Mouse (Mus musculus) ES-E14 (cell line): ENCODE data around the gene Kdm8. TPM values are rescaled to one million over a fixed set of nuclear protein-coding genes. Genes with fewer than 3 reads are reported as not detected.

ENCODE experiments used
- DNase-seq: peaks from one replicate; pipeline ENCODE4 v3.0.0-alpha.2; 2013; ENCODE audit warnings: low read depth, low spot score
- H3K27ac ChIP-seq: 2 replicates; pipeline ENCODE4 v1.5.1; 2012; ENCODE audit warnings: low read depth, mild to moderate bottlenecking, low read length, moderate library complexity, mixed read lengths; ENCODE audit not compliant: poor library complexity, insufficient read depth, severe bottlenecking
- H3K36me3 ChIP-seq: 2 replicates; pipeline ENCODE4 v1.6.1; 2012; ENCODE audit warnings: mild to moderate bottlenecking, low read length, moderate library complexity, mixed read lengths; ENCODE audit not compliant: control insufficient read depth, poor library complexity, insufficient read depth, severe bottlenecking
- H3K4me1 ChIP-seq, 2 experiments: fragments of 150-350 bp in 1 of 2; sonication (generic) in 1 of 2; 2 replicates each; pipeline ENCODE4 v1.6.1; 2012; ENCODE audit warnings: low read length in 2 of 2, mild to moderate bottlenecking in 1 of 2, mixed read lengths in 1 of 2; ENCODE audit not compliant: control insufficient read depth in 2 of 2, insufficient read depth in 2 of 2, poor library complexity in 1 of 2
- H3K4me3 ChIP-seq, 2 experiments: fragments of 150-350 bp in 1 of 2; sonication (generic) in 1 of 2; 2 replicates each; pipeline ENCODE4 v1.5.1; 2012; ENCODE audit warnings: low read length in 2 of 2, low read depth in 1 of 2, mild to moderate bottlenecking in 1 of 2, mixed read lengths in 1 of 2; ENCODE audit not compliant: insufficient read depth in 1 of 2, poor library complexity in 1 of 2, severe bottlenecking in 1 of 2
- H3K9ac ChIP-seq: 2 replicates; pipeline ENCODE4 v1.6.1; 2012; ENCODE audit warnings: low read depth, mild to moderate bottlenecking, low read length, mixed read lengths; ENCODE audit not compliant: poor library complexity, insufficient read depth, severe bottlenecking
- H3K9me3 ChIP-seq: fragments of 150-350 bp; sonication (generic); 2 replicates; pipeline ENCODE4 v1.6.1; 2012; ENCODE audit warnings: low read depth, mild to moderate bottlenecking, low read length; ENCODE audit not compliant: control insufficient read depth, insufficient read depth
- CHD2 ChIP-seq: IDR thresholded peaks from 2 replicates; pipeline ENCODE4 v1.6.1; 2014; ENCODE audit warnings: mild to moderate bottlenecking, low read depth, low read length, inconsistent platforms
- HCFC1 ChIP-seq: IDR thresholded peaks from 2 replicates; pipeline ENCODE4 v1.6.1; 2012; ENCODE audit warnings: low read length, inconsistent platforms, borderline replicate concordance; ENCODE audit not compliant: insufficient read depth
- MAFK ChIP-seq: IDR thresholded peaks from 2 replicates; pipeline ENCODE4 v1.6.1; 2014; ENCODE audit warnings: mild to moderate bottlenecking, low read depth, low read length, inconsistent platforms; ENCODE audit not compliant: insufficient read depth
- ZC3H11A ChIP-seq: IDR thresholded peaks from 2 replicates; pipeline ENCODE4 v1.6.1; 2012; ENCODE audit warnings: low read depth, mild to moderate bottlenecking, inconsistent platforms, low read length, borderline replicate concordance
- ZNF384 ChIP-seq: IDR thresholded peaks from 2 replicates; pipeline ENCODE4 v1.6.1; 2012; ENCODE audit warnings: low read depth, low read length, inconsistent platforms
- in situ Hi-C, 2 experiments: fragments of 600-800 bp; cut with MboI; formaldehyde crosslinking; loops; one replicate each; pipeline ENCODE4 v1.15.1; 2025; ENCODE audit warnings: low sequenced_read_pairs in 2 of 2, inconsistent platforms in 1 of 2; ENCODE audit not compliant: unreplicated experiment in 2 of 2
- total RNA-seq: library from RNA; depleted of rRNA; stranded (reverse); fragments of 300-350 nt; gene quantifications from 2 replicates; pipeline ENCODE4 v1.2.3, GENCODE M21; 2012; rRNA removed

Kdm8 gene
- 4.8 and 6.7 TPM in 2 replicates for total RNA-seq

DNA sequence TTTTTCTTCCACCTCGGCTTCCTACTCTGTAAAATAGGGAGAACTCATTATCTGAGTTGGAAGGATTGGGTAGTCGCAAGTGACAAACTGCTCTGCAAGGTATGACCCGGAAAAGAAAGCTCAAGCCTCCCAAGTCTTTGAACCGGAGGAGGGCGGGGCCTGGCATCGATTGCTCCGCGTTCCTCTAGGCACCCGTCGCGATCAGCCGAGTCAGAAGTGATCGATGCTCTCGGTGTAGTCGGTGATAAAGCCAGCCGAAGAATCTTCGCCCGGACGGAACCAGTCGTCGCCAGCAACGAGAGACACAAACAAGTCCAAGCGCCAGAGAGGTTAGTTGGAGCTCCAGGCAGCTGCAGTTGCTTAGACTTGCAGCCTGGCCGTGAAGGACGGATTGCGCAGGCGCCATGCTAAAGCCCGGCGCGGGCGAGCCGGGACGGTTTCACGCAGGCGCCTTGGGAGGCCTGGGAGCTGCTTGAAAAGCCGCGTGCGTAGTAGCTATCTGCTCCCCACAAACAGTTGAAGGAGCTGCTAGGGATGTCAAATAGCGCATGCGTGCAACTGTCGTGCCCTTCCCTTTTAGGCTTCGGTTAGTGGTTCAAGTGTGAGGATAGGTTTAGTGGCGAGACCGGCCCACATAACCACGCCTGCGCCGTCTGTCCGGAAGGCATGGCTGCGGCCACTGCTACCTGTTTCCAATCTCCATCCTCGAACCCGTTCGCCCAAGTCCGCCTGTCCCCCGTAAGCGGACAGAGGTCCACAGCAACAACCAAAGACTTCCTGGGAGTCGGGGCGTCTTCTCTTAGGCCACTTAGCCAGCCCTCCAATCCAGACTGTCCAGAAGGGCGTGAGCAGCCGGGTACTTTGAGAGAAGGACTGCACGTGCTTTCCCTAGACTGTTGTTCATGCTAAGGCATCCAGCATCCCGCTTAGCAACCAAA lies at the start of gene Kdm8:
Kdm8 (plus strand) TSS at position 213 of the 938 bp plus-strand sequence.
- Histone ChIP-seq H3K4me3 (peak within 1 kb of the TSS; percentile 76 to 86), H3K9me3 (no peaks in the 10 kb centered on the region), H3K27ac (peak within 1 kb of the TSS; percentile 87), H3K36me3 (no peaks in the 10 kb centered on the region), H3K9ac (peak within 1 kb of the TSS; percentile 86), H3K4me1 (no peaks in the 10 kb centered on the region)
- TF ChIP-seq HCFC1 (peak; percentile 76), ZNF384 (no peak), ZC3H11A (no peak), CHD2 (no peak), MAFK (peak; percentile 19; the same call in 1 of the 2 replicates)
- in situ Hi-C loops = no loop called here
- DNase-seq = peak; percentile 88

DNA sequence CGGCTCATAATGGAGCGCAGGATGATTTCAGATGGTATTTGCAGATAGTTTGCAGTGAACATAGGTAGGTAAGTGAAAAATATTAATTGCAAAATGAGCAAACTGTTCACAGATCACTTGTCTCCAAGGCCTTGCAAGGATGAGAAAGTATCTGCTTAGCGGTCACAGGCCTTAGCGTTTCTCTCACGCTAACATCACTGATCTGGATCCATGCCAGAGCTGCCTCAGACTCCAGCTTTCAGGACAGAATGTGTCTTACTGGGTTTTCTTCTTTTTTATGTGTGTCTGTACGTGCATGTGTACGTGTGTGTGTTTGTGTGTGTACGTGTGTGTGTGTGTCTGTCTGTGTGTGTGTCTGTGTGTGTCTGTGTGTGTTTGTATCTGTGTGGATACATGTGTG lies 46.4 kb upstream of the Kdm8 start:
- DNase-seq = no peak
- peaks cover 0 to 6% of the 10 kb centered on the region in 2 experiments; a peak in 1 of 4 replicates for H3K4me1 ChIP-seq
- TF ChIP-seq CHD2 (no peak), MAFK (no peak), HCFC1 (no peak), ZNF384 (no peak), ZC3H11A (no peak)
- no peaks in the 10 kb centered on the region for H3K9me3 ChIP-seq
- H3K4me3 ChIP-seq = no peak overlapping the region
- no peak overlapping the region; the same call in 1 of the 2 replicates for H3K27ac ChIP-seq
- in situ Hi-C loops = no loop called here
- no peak overlapping the region for H3K9ac ChIP-seq
- no peaks in the 10 kb centered on the region for H3K36me3 ChIP-seq

- H3K27ac ChIP-seq = no peak overlapping the region; the same call in 1 of the 2 replicates
- no peaks in the 10 kb centered on the region for H3K9me3 ChIP-seq
- in situ Hi-C loops = no loop called here
- peaks cover 0 to 6% of the 10 kb centered on the region in 2 experiments; a peak in 1 of 4 replicates for H3K4me1 ChIP-seq
- H3K36me3 ChIP-seq = no peaks in the 10 kb centered on the region
- no peak for DNase-seq
- TF ChIP-seq MAFK (no peak), ZC3H11A (no peak), HCFC1 (no peak), CHD2 (no peak), ZNF384 (no peak)
- no peak overlapping the region for H3K4me3 ChIP-seq
- no peak overlapping the region for H3K9ac ChIP-seq
These were observed 45.8 kb upstream of the Kdm8 start for GRCm38 (mm10) chr7:125398687-125399086.

- in situ Hi-C loops = no loop called here
- peaks cover 0 to 9% of the 10 kb centered on the region in 2 experiments; a peak in 2 of 4 replicates for H3K4me1 ChIP-seq
- no peaks in the 10 kb centered on the region for H3K36me3 ChIP-seq
- TF ChIP-seq MAFK (no peak), HCFC1 (no peak), ZNF384 (no peak), CHD2 (no peak), ZC3H11A (no peak)
- no peak overlapping the region for H3K4me3 ChIP-seq
- DNase-seq = no peak
- no peak overlapping the region for H3K27ac ChIP-seq
- H3K9me3 ChIP-seq = no peaks in the 10 kb centered on the region
- H3K9ac ChIP-seq = no peak overlapping the region
These were observed 37.3 kb upstream of the Kdm8 start for GRCm38 (mm10) chr7:125407136-125407535.
